Mouse (Mus musculus) forebrain, embryonic 11.5 days (tissue): ENCODE data around the gene Olfr521. TPM values are rescaled to one million over a fixed set of nuclear protein-coding genes. Genes with fewer than 3 reads are reported as not detected.
"Not testable (repeated sequence)": the region's sequence is repeated elsewhere in the genome, so short reads cannot be mapped to it uniquely, and the experiment has no call there.

Experiments
- ATAC-seq: fragments of 200-750 bp; cut with Nextera tagmentation; replicated peaks from 2 replicates; pipeline ENCODE4 v1.8.0; 2017; ENCODE audit warnings: moderate TSS enrichment; ENCODE audit not compliant: low FRiP score
- DNase-seq: peaks from one replicate; pipeline ENCODE4 v3.0.0-alpha.2; 2017; ENCODE audit warnings: low spot score
- H3K27ac ChIP-seq: fragments of 300-500 bp; sonication (generic); 2 replicates; pipeline ENCODE4 v1.5.1; 2014; ENCODE audit warnings: low read depth, low read length
- H3K27me3 ChIP-seq: fragments of 300-500 bp; sonication (generic); 2 replicates; pipeline ENCODE4 v1.6.1; 2014; ENCODE audit warnings: mild to moderate bottlenecking, low read length, mixed read lengths; ENCODE audit not compliant: control insufficient read depth, insufficient read depth
- H3K36me3 ChIP-seq: fragments of 300-500 bp; sonication (generic); 2 replicates; pipeline ENCODE4 v1.6.1; 2014; ENCODE audit warnings: mild to moderate bottlenecking, low read length, moderate library complexity, mixed read lengths; ENCODE audit not compliant: control insufficient read depth, insufficient read depth
- H3K4me1 ChIP-seq: fragments of 300-500 bp; sonication (generic); replicated peaks from 2 replicates; pipeline ENCODE4 v1.6.1; 2014; ENCODE audit warnings: low read length, mixed read lengths; ENCODE audit not compliant: control insufficient read depth, insufficient read depth
- H3K4me2 ChIP-seq: fragments of 300-500 bp; sonication (generic); 2 replicates; pipeline ENCODE4 v1.6.1; 2014; ENCODE audit warnings: low read depth, mild to moderate bottlenecking, low read length, moderate library complexity, mixed read lengths; ENCODE audit not compliant: severe bottlenecking
- H3K4me3 ChIP-seq: fragments of 300-500 bp; sonication (generic); 2 replicates; pipeline ENCODE4 v1.5.1; 2014; ENCODE audit warnings: low read depth, low read length
- H3K9ac ChIP-seq: fragments of 300-500 bp; sonication (generic); 2 replicates; pipeline ENCODE4 v1.6.1; 2014; ENCODE audit warnings: low read length
- H3K9me3 ChIP-seq: fragments of 300-500 bp; sonication (generic); 2 replicates; pipeline ENCODE4 v1.6.1; 2016; ENCODE audit warnings: low read length, mixed read lengths; ENCODE audit not compliant: control insufficient read depth
- WGBS: fragments of 180-500 bp; shearing (Covaris S2); extraction: QIAGEN DNeasy Blood & Tissue Kit; methylation state at CpG from one replicate; pipeline ENCODE4 v1.1.7; 2014; 5-methylcytosine and 5-hydroxymethylcytosine counted together
- polyA plus RNA-seq: library from polyadenylated mRNA; unstranded; fragments of >200 nt; fragmentation: Nextera tagmentation; extraction: Ambion mirVana; gene quantifications from 2 replicates; pipeline ENCODE4 v1.2.1, GENCODE M21; 2014

Olfr521 gene
- polyA plus RNA-seq, 1 experiment from 2014 or later, result not detected

DNA sequence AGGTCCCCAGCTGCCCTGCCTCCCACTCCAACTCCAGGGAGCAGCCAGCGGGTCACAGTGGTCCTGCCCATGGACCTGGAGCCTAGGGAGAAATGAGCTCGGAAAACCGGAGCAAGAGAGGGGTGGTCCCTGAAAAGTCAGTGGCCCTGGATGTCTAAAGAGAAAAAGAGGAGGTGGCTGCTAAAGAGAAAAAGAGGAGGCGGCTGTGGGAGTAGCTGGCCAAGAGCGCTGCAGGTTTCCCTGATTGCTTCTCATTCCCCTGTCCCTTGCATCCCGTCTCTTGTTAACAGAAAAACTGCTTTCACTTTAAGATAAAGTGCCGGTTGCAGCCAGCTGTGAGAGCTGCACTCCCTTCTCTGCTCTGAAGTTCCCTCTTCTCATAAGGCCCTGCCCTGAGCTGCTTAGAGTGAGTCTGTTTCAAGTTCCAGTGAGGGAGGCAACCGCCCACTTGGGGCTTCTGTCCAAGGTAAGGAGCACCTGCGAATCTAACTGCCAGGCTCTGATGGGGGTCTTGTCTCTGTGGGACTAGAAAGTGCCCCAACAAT, 54.9 kb downstream of the Olfr521 start:
- H3K27me3 ChIP-seq, H3K27ac ChIP-seq, DNase-seq, ATAC-seq, H3K9ac ChIP-seq, H3K4me1 ChIP-seq, H3K9me3 ChIP-seq, H3K4me3 ChIP-seq, H3K4me2 ChIP-seq, H3K36me3 ChIP-seq: not testable (repeated sequence)
- WGBS, result 21% methylated on average over 9 of the region's 9 CpGs

Other genes with a start within 250 kb of the Olfr521 start
- gene Arrb1, start 228.0 kb upstream of the Olfr521 start, polyA plus RNA-seq, result 4.0 and 4.2 TPM in 2 replicates
- gene Tpbgl, start 136.4 kb upstream of the Olfr521 start, polyA plus RNA-seq, result 0.20 and 0.29 TPM in 2 replicates
- 2.2 and 2.4 TPM in 2 replicates for gene Slco2b1, start 52.2 kb upstream of the Olfr521 start, polyA plus RNA-seq
- gene Olfr520, start 33.2 kb upstream of the Olfr521 start, polyA plus RNA-seq, result not detected in 2 replicates
- gene Neu3, start 64.9 kb downstream of the Olfr521 start, polyA plus RNA-seq, result 1.2 and 2.3 TPM in 2 replicates
- gene Xrra1, start 95.6 kb downstream of the Olfr521 start, polyA plus RNA-seq, result 0.56 and 0.61 TPM in 2 replicates
- gene Spcs2, start 100.0 kb downstream of the Olfr521 start, polyA plus RNA-seq, result 332 and 344 TPM in 2 replicates
- gene Rnf169, start 216.9 kb downstream of the Olfr521 start, polyA plus RNA-seq, result 7.8 and 7.9 TPM in 2 replicates
- 0.25 and 0.47 TPM in 2 replicates for gene Chrdl2, start 242.7 kb downstream of the Olfr521 start, polyA plus RNA-seq